Mouse (Mus musculus): ENCODE results near the gene Gnptg.
A peak's percentile ranks its signal among the peaks of the same experiment; 100 is the strongest.
"Not testable (repeated sequence)": the region's sequence is repeated elsewhere in the genome, so short reads cannot be mapped to it uniquely, and the experiment has no call there.

Gnptg gene

GRCm38 (mm10) chr17:25243131-25243780 lies 3.3 kb upstream of the Gnptg start:
- no peak for DNase-seq (ENCODE audit: low read depth, low spot score)

- DNase-seq (ENCODE audit: low read depth, low spot score): no peak
These were observed 4.3 kb downstream of the Gnptg start for GRCm38 (mm10) chr17:25235635-25236034.

- DNase-seq (ENCODE audit: low read depth, low spot score): not testable (repeated sequence)
These were observed 8.3 kb downstream of the Gnptg start for GRCm38 (mm10) chr17:25231621-25232020.

GRCm38 (mm10) chr17:25230700-25231099 lies 9.2 kb downstream of the Gnptg start:
- no peak for DNase-seq (ENCODE audit: low read depth, low spot score)

GRCm38 (mm10) chr17:25230014-25230655 lies 9.8 kb downstream of the Gnptg start:
- not testable (repeated sequence) for DNase-seq (ENCODE audit: low read depth, low spot score)

- no peak for DNase-seq (ENCODE audit: low read depth, low spot score)
These were observed 11.9 kb downstream of the Gnptg start for GRCm38 (mm10) chr17:25227991-25228390.

- DNase-seq (ENCODE audit: low read depth, low spot score): no peak
These were observed 14.3 kb downstream of the Gnptg start for GRCm38 (mm10) chr17:25225659-25226058.

- DNase-seq (ENCODE audit: low read depth, low spot score): no peak
These were observed 15.2 kb downstream of the Gnptg start for GRCm38 (mm10) chr17:25224586-25225222.

GRCm38 (mm10) chr17:25222951-25223601 lies 16.8 kb downstream of the Gnptg start:
- DNase-seq (ENCODE audit: low read depth, low spot score): no peak

GRCm38 (mm10) chr17:25222504-25222940 lies 17.4 kb downstream of the Gnptg start:
- DNase-seq (ENCODE audit: low read depth, low spot score): not testable (repeated sequence)

- DNase-seq (ENCODE audit: low read depth, low spot score): no peak
These were observed 18.0 kb downstream of the Gnptg start for GRCm38 (mm10) chr17:25221821-25222503.

- no peak for DNase-seq (ENCODE audit: low read depth, low spot score)
These were observed 19.2 kb downstream of the Gnptg start for GRCm38 (mm10) chr17:25220746-25221145.

- DNase-seq (ENCODE audit: low read depth, low spot score): no peak
These were observed 20.2 kb downstream of the Gnptg start for GRCm38 (mm10) chr17:25219492-25220295.

GRCm38 (mm10) chr17:25218967-25219366 lies 21.0 kb downstream of the Gnptg start:
- no peak for DNase-seq (ENCODE audit: low read depth, low spot score)

- DNase-seq (ENCODE audit: low read depth, low spot score): no peak
These were observed 24.5 kb downstream of the Gnptg start for GRCm38 (mm10) chr17:25215431-25215830.

- no peak for DNase-seq (ENCODE audit: low read depth, low spot score)
These were observed 28.2 kb downstream of the Gnptg start for GRCm38 (mm10) chr17:25211705-25212104.

GRCm38 (mm10) chr17:25210680-25211466 lies 29.1 kb downstream of the Gnptg start:
- DNase-seq (ENCODE audit: low read depth, low spot score): peak; percentile 82

- no peak for DNase-seq (ENCODE audit: low read depth, low spot score)
These were observed 29.9 kb downstream of the Gnptg start for GRCm38 (mm10) chr17:25210006-25210405.

GRCm38 (mm10) chr17:25202401-25202800 lies 37.5 kb downstream of the Gnptg start:
- DNase-seq (ENCODE audit: low read depth, low spot score): no peak

- no peak for DNase-seq (ENCODE audit: low read depth, low spot score)
These were observed 50.8 kb downstream of the Gnptg start for GRCm38 (mm10) chr17:25189091-25189490.

Data from skeletal muscle tissue, adult 2 months (tissue).